Mouse (Mus musculus) gonadal fat pad, adult 2 months (tissue): ENCODE data around the gene Methig1. TPM values are rescaled to one million over a fixed set of nuclear protein-coding genes. Genes with fewer than 3 reads are reported as not detected.
"Not testable (repeated sequence)": the region's sequence is repeated elsewhere in the genome, so short reads cannot be mapped to it uniquely, and the experiment has no call there.

Experiments used
- DNase-seq: peaks from one replicate; pipeline ENCODE4 v3.0.0-alpha.2; 2012; ENCODE audit warnings: low read depth
- polyA plus RNA-seq: library from polyadenylated mRNA; depleted of rRNA; stranded (reverse); fragments of >200 nt; gene quantifications from 2 replicates; pipeline ENCODE4 v1.2.3, GENCODE M21; 2012; rRNA removed

The Methig1 gene
- polyA plus RNA-seq, result 0.09 TPM in 1 of 2 replicates, not detected in the other

DNA sequence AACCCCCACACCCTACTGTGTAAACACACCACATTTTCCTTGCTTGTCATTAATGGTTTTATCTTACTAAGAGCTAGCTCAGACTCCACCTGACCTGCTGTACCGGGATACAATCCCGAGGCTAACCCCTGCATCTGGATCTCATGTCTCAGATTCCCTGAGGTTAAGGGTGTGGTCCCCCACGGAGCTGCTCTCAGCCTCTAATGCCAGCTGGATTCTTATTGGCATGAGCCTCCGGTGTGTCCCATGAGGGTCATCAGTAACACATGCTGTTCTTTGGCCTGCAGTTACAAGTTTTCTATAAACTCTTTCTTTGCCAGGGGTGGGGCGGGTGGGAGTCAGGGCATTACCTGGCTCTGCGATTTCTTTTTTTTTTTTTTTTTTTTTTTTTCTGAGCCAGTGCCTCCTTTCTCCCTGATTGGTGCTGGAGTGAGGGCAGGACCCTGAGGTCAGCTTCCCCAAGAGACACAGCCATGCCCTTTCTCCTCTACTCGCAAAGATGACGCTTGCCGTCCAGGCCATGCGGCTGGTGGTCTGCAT lies at the start of gene Methig1, which contains the start of gene Mettl7a2:
Methig1 (plus strand) TSS at position 439 of the 540 bp plus-strand sequence.
Mettl7a2 (plus strand) TSS at position 490 of the 540 bp plus-strand sequence.
- DNase-seq, result no peak

DNA sequence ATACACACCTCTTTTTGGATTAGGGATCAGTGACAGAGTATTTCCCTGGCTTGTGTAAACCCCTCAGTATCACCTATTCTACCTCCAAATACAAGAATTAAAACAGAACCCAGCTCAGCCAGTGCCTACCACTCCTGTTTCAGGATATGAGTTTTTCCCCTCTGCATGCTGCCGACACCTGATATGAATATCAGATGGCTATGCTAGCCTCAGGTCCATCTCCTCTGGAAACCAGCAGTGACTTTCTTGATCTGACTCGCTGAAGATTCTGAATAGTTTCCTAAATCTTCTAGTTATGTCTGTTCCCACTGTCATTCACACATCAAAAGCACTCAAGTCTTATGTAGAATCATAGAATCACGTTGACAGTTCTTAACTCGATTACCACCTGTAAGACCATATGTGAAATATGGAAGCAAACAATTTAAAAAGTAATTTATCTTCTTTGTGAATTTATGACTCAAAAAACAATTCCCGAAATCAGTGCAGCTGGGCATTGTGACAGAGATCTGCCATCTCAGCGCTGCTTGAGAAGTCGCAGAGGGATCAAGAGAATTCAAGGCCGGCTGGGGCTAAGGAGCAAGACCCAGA lies 49.4 kb upstream of the Methig1 start:
- DNase-seq, result no peak

GRCm38 (mm10) chr15:100304019-100304991 lies 48.6 kb upstream of the Methig1 start, which contains the start of gene Mettl7a1:
TSS of gene Mettl7a1 (plus strand) at chr15:100304140.
- DNase-seq, result no peak

DNA sequence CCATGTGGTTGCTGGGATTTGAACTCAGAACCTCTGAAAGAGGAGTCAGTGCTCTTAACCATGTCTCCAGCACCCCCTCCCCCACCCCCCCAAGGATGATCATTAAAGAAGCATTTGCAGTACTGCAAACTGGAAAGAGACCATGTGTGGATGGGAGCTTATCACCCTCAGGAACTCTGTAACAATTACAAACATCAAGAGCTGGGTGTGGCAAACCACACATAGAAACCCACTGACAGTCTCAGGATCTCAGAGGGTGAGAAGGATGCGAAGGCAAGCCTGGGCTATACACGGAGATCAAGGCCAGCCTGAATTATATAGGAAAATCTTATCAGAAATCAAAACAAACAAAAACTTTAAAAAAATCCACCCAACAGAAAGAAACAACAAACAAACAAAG lies 46.7 kb upstream of the Methig1 start:
- DNase-seq, result no peak

DNA sequence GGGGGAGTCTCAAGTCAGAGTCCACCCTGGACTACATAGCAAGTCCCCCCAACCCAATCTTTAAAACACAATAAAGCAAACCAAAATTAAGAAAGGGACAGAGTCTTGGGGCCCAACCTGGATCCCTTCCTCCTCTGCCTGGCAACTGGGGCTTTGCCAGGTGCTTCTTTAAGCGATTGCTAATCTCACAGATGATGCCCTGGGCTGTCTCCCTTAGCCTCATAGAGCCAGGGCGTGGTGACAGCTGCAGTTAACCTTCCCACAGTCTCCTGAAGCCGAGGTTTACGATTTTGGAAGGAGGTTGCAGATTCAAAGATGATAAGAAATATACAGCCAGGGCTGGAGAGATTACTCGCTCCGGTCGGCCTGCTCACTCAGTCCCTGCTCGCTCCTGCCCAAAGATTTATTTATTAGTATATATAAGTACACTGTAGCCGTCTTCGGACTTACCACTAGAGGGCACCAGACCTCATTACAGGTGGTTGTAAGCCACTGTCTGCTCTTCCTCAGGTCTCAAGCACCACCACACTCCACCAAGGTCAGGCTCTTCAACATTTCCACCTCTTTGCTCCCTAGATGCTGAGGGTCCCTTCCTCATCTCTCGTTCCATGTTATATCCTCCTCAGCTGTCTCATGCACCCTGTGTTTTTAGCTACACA lies 45.4 kb upstream of the Methig1 start:
- DNase-seq, result not testable (repeated sequence)

DNA sequence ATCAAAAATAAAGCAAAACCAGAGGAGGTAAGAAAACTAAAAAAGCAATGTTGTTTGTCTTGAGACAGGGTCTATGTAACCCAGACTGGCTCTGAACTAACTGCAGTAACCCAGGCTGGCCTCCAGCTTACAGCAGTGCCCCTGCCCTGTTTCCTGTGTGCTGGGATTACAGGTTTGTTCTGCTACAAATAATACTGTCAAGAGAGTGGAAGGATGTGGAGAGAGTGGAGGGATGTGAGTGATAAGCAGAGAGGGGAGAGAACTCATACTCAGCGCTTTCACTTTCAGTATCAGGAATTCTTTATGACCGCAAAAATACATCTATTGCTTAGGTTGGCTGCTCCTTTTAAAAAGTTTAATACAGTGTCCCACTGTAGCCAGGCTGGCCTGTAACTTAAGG lies 40.6 kb upstream of the Methig1 start:
- DNase-seq, result no peak

DNA sequence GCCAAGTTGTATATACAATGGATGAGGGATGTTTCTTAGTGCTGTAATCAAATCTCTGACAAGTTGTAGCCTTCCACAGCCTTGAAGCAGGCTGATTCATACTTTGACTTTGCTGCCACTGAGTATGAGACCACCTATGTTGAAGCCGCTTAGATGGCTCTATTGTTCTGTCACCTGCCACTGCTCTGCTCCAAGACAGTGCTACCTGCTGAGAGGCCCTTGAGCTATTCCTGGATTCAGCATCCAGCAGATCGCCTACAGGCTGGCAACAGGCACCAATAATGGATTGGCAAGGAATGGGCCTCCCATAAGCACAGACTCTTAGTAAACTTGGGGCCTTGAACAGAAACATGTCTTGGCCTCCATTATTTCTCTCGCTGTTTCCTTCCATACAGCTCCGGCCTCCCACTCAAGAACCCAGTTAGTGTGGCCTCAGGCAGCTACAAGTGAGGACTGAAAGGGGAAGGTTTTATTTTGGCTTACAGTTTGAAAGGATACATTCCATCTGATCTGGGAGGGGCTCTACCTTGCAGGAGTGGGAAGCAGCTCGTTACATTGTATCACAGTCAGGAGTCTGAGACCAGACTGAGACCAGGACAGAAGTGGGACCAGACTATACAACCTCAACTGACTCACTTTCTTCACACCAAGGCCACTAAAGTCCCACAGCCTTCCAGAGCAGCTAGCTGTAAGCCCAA lies 38.4 kb upstream of the Methig1 start:
- no peak for DNase-seq

DNA sequence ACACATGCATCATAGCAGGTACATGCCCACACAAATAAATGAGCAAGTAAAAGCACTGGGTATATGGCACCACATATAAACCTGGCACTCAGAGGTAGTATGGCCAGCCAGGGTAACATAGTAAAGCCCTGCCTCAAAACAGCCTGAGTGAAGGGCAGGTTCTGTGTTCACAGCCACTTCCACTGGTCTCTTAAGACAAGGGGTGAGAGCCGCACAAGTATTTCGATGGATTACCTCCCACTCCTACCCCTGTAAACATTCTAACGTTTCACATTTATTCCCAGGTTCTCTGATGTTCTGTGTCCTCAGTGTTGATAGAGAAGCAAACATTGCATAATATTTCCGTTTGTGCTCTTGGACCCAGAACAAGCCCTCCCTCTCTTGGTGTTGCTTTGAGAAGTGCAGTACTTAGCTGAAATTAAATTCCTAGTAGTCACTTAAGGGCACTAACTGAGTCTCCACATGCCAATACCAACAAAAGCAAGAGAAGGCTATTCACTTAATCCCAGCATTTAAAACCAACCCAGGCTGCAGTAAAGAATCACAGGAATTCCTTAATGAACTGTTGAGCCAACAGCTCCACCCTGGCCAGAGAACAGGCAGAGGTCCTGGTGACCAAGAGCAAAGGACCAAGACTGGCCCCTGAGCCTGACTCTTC lies 34.8 kb upstream of the Methig1 start:
- DNase-seq, result not testable (repeated sequence)

- DNase-seq, result no peak
Observed at GRCm38 (mm10) chr15:100319884-100320283, 33.1 kb upstream of the Methig1 start.

GRCm38 (mm10) chr15:100320295-100320905 lies 32.5 kb upstream of the Methig1 start:
- DNase-seq, result peak; percentile 74

DNA sequence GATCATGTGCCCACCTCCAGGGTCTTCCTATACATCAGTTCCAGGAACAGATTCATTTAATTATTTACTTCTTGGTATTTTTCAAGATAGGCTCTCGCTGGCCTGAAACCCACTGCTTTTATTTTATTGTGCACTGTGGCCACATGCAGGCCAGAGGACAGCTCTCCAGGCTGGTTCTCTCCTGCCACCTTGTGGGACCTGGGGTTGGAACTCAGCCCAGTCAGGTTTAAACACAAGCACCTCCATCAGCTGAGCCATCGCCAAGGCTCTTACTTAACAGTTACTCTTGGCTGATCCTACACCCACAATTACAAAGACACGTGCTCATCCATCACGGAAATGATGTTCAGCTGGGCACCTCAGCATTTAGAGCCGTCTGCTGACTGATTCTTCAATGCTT lies 31.8 kb upstream of the Methig1 start:
- peak; percentile 86 for DNase-seq

GRCm38 (mm10) chr15:100324021-100324591 lies 28.8 kb upstream of the Methig1 start:
- DNase-seq, result no peak

- DNase-seq, result no peak
Observed at GRCm38 (mm10) chr15:100325235-100325634, 27.7 kb upstream of the Methig1 start.

DNA sequence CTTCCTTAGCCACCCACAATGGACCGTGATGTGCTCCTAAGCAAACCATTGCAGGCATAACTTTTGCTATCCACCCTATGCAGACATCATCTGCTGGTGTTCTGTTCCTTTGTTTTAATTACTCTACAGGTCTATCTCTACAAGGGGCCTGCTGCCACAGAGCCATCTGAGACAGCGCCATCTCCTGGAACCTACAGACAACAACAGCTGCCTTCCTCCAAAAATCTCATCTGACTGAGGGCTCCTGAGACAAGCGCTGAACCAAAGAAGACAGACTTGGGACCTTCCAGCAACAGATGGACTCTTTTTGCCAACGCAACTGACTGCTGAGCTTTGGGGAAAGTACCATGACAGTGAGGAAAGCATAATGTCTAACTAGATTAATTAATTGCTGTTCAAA lies 24.9 kb upstream of the Methig1 start:
- not testable (repeated sequence) for DNase-seq

- DNase-seq, result not testable (repeated sequence)
Observed at GRCm38 (mm10) chr15:100329336-100329735, 23.6 kb upstream of the Methig1 start.

DNA sequence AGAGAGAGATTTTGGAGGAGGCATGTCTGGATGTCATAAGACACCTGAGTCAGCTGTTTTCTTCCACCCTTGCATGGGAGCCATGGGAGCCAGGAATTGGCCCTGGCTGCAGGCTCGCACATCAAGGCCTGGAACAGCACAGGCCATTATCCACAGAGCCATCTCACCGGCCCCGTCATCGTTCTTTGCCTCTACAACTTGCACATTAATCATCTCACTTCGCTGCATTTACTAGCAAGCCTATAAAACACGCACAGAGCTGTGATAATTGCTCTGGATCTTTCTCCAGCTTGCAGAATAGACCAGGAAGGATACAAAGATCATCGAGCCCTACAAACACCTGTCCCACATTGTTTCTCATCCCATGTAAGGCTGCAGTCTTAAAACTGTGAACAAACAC lies 22.2 kb upstream of the Methig1 start:
- DNase-seq, result no peak

GRCm38 (mm10) chr15:100332077-100332961 lies 20.6 kb upstream of the Methig1 start:
- not testable (repeated sequence) for DNase-seq

DNA sequence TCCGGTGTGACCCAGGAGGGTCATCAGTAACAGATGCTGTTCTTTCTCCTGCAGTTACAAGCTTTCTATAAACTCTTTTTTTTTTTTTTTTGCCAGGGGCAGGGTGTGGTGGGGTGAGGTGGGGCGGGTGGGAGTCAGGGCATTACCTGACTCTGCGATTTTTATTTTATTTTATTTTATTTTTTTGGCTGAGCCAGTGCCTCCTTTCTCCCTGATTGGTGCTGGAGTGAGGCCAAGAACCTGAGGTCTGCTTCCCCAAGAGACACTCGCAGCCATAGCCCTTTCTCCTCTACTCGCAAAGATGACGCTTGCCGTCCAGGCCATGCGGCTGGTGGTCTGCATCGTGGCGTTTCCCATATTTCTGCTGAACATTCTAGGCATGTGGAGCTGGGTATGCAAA lies 18.3 kb upstream of the Methig1 start, which contains the start of gene Mettl7a3:
Mettl7a3 (plus strand) TSS at position 301 of the 400 bp plus-strand sequence.
- DNase-seq, result no peak

- not testable (repeated sequence) for DNase-seq
Observed at GRCm38 (mm10) chr15:100337328-100337727, 15.6 kb upstream of the Methig1 start.
